Mouse (Mus musculus): ENCODE measurements around the gene Kdm4a. TPM values are rescaled to one million over a fixed set of nuclear protein-coding genes. Genes with fewer than 3 reads are reported as not detected.

Kdm4a gene
- polyA plus RNA-seq, 1 experiment from 2014 or later = 60.7 TPM

- Histone ChIP-seq H3K4me1 (no peaks in the 10 kb centered on the region), H3K27ac (no peak overlapping the region), H3K27me3 (no peaks in the 10 kb centered on the region), H3K9ac (no peak overlapping the region), H3K4me2 (replicated peaks) (no peak overlapping the region), H3K36me3 (peaks cover 15% of the 10 kb centered on the region), H3K9me3 (replicated peaks) (no peaks in the 10 kb centered on the region), H3K4me3 (no peak overlapping the region)
- 85% methylated on average over 8 of the region's 8 CpGs for WGBS
- no peak for ATAC-seq (ENCODE audit: low FRiP score)
Observed at GRCm38 (mm10) chr4:118103280-118103830, 76.5 kb downstream of the Kdm4a start.

GRCm38 (mm10) chr4:118101497-118101896 lies 78.3 kb downstream of the Kdm4a start:
- Histone ChIP-seq H3K4me1 (peaks cover 7% of the 10 kb centered on the region), H3K4me3 (no peak overlapping the region), H3K27me3 (no peaks in the 10 kb centered on the region), H3K36me3 (peaks cover 5% of the 10 kb centered on the region; the same call in 1 of the 2 replicates), H3K9ac (no peak overlapping the region), H3K27ac (no peak overlapping the region), H3K9me3 (replicated peaks) (no peaks in the 10 kb centered on the region), H3K4me2 (replicated peaks) (no peak overlapping the region)
- ATAC-seq (ENCODE audit: low FRiP score) = no peak
- 92% methylated on average over 6 of the region's 6 CpGs for WGBS

GRCm38 (mm10) chr4:118099637-118100364 lies 80.0 kb downstream of the Kdm4a start:
- Histone ChIP-seq H3K9me3 (replicated peaks) (no peaks in the 10 kb centered on the region), H3K36me3 (peaks cover 5% of the 10 kb centered on the region; the same call in 1 of the 2 replicates), H3K27ac (no peak overlapping the region), H3K4me2 (replicated peaks) (no peak overlapping the region), H3K4me1 (peaks cover 7% of the 10 kb centered on the region), H3K27me3 (no peaks in the 10 kb centered on the region), H3K4me3 (no peak overlapping the region), H3K9ac (no peak overlapping the region)
- ATAC-seq (ENCODE audit: low FRiP score) = no peak
- WGBS = 93% methylated on average over 8 of the region's 8 CpGs

- ATAC-seq (ENCODE audit: low FRiP score) = no peak
- Histone ChIP-seq H3K27me3 (no peaks in the 10 kb centered on the region), H3K9me3 (replicated peaks) (no peaks in the 10 kb centered on the region), H3K4me2 (replicated peaks) (no peak overlapping the region), H3K4me3 (no peak overlapping the region), H3K9ac (no peak overlapping the region), H3K27ac (no peak overlapping the region), H3K4me1 (peaks cover 7% of the 10 kb centered on the region), H3K36me3 (peaks cover 5% of the 10 kb centered on the region; the same call in 1 of the 2 replicates)
- WGBS = 93% methylated on average over 6 of the region's 6 CpGs
Observed at GRCm38 (mm10) chr4:118098571-118098970, 81.3 kb downstream of the Kdm4a start.

- ATAC-seq (ENCODE audit: low FRiP score) = no peak
- Histone ChIP-seq H3K27ac (no peak overlapping the region), H3K9ac (no peak overlapping the region), H3K4me3 (no peak overlapping the region), H3K36me3 (peaks cover 5% of the 10 kb centered on the region; the same call in 1 of the 2 replicates), H3K27me3 (no peaks in the 10 kb centered on the region), H3K4me2 (replicated peaks) (no peak overlapping the region), H3K4me1 (peaks cover 7% of the 10 kb centered on the region), H3K9me3 (replicated peaks) (no peaks in the 10 kb centered on the region)
- 83% methylated on average over 6 of the region's 6 CpGs for WGBS
Observed at GRCm38 (mm10) chr4:118096069-118096468, 83.8 kb downstream of the Kdm4a start.

GRCm38 (mm10) chr4:118092784-118093457 lies 86.9 kb downstream of the Kdm4a start:
- WGBS = 95% methylated on average over 11 of the region's 11 CpGs
- H3K9me3 ChIP-seq (replicated peaks) = no peaks in the 10 kb centered on the region

GRCm38 (mm10) chr4:118090449-118090848 lies 89.4 kb downstream of the Kdm4a start:
- Histone ChIP-seq H3K4me2 (replicated peaks) (no peak overlapping the region), H3K36me3 (no peaks in the 10 kb centered on the region; the same call in 1 of the 2 replicates), H3K9me3 (replicated peaks) (no peaks in the 10 kb centered on the region), H3K27ac (no peak overlapping the region), H3K27me3 (no peaks in the 10 kb centered on the region), H3K4me1 (peaks cover 8% of the 10 kb centered on the region; the same call in 1 of the 2 replicates), H3K9ac (no peak overlapping the region), H3K4me3 (no peak overlapping the region)
- WGBS = 89% methylated on average over 11 of the region's 11 CpGs
- ATAC-seq (ENCODE audit: low FRiP score) = no peak

More at GRCm38 (mm10) chr4:118092784-118093457, 86.9 kb downstream of the Kdm4a start:
- Histone ChIP-seq H3K9ac (no peak overlapping the region), H3K27me3 (no peaks in the 10 kb centered on the region), H3K36me3 (no peaks in the 10 kb centered on the region; the same call in 1 of the 2 replicates), H3K4me2 (replicated peaks) (no peak overlapping the region), H3K4me1 (peaks cover 15% of the 10 kb centered on the region), H3K4me3 (no peak overlapping the region), H3K27ac (no peak overlapping the region)
- no peak for ATAC-seq (ENCODE audit: low FRiP score)

GRCm38 (mm10) chr4:118089939-118090338 lies 89.9 kb downstream of the Kdm4a start:
- H3K9me3 ChIP-seq (replicated peaks) = no peaks in the 10 kb centered on the region
- no peak overlapping the region for H3K4me2 ChIP-seq (replicated peaks)
- H3K27me3 ChIP-seq = no peaks in the 10 kb centered on the region
- peaks cover 8% of the 10 kb centered on the region; the same call in 1 of the 2 replicates for H3K4me1 ChIP-seq
- no peak overlapping the region for H3K27ac ChIP-seq
- no peak overlapping the region for H3K4me3 ChIP-seq
- H3K9ac ChIP-seq = no peak overlapping the region
- ATAC-seq (ENCODE audit: low FRiP score) = no peak
- no peaks in the 10 kb centered on the region; the same call in 1 of the 2 replicates for H3K36me3 ChIP-seq
- 61% methylated on average over 9 of the region's 9 CpGs for whole genome bisulfite sequencing

- no peak for ATAC-seq (ENCODE audit: low FRiP score)
- no peak overlapping the region for H3K27ac ChIP-seq
- H3K36me3 ChIP-seq = no peaks in the 10 kb centered on the region
- 81% methylated on average over 2 of the region's 2 CpGs for WGBS
- H3K27me3 ChIP-seq = no peaks in the 10 kb centered on the region
- no peak overlapping the region for H3K4me2 ChIP-seq (replicated peaks)
- no peak overlapping the region for H3K9ac ChIP-seq
- H3K9me3 ChIP-seq (replicated peaks) = no peaks in the 10 kb centered on the region
- no peak overlapping the region for H3K4me3 ChIP-seq
- H3K4me1 ChIP-seq = peaks cover 8% of the 10 kb centered on the region; the same call in 1 of the 2 replicates
Observed at GRCm38 (mm10) chr4:118088771-118089170, 91.1 kb downstream of the Kdm4a start.

Small RNAs within 50 kb of the gene (microRNA-seq; reads per million reads assigned to microRNA genes)
- 1.1 reads per million for gene Mir7226

Other genes starting within 250 kb of the Kdm4a start
- 10.9 TPM in 2 replicates for gene St3gal3, start 45.1 kb downstream of the Kdm4a start, polyA plus RNA-seq (2016; fragmentation: Nextera tagmentation; extraction: Ambion mirVana)
- 131 and 137 TPM in 2 replicates for gene Ptprf, start 111.4 kb upstream of the Kdm4a start, polyA plus RNA-seq (2016; fragmentation: Nextera tagmentation; extraction: Ambion mirVana)
- 11.5 and 13.6 TPM in 2 replicates for gene Szt2, start 229.2 kb upstream of the Kdm4a start, polyA plus RNA-seq (2016; fragmentation: Nextera tagmentation; extraction: Ambion mirVana)
- 125 and 131 TPM in 2 replicates for gene Med8, start 229.3 kb upstream of the Kdm4a start, polyA plus RNA-seq (2016; fragmentation: Nextera tagmentation; extraction: Ambion mirVana)
- 38.6 and 41.7 TPM in 2 replicates for gene Elovl1, start 248.1 kb upstream of the Kdm4a start, polyA plus RNA-seq (2016; fragmentation: Nextera tagmentation; extraction: Ambion mirVana)

Measured in hindbrain, embryonic 12.5 days (tissue).